Mouse (Mus musculus): ENCODE results near the gene Slc22a17.

Gene Slc22a17

DNA sequence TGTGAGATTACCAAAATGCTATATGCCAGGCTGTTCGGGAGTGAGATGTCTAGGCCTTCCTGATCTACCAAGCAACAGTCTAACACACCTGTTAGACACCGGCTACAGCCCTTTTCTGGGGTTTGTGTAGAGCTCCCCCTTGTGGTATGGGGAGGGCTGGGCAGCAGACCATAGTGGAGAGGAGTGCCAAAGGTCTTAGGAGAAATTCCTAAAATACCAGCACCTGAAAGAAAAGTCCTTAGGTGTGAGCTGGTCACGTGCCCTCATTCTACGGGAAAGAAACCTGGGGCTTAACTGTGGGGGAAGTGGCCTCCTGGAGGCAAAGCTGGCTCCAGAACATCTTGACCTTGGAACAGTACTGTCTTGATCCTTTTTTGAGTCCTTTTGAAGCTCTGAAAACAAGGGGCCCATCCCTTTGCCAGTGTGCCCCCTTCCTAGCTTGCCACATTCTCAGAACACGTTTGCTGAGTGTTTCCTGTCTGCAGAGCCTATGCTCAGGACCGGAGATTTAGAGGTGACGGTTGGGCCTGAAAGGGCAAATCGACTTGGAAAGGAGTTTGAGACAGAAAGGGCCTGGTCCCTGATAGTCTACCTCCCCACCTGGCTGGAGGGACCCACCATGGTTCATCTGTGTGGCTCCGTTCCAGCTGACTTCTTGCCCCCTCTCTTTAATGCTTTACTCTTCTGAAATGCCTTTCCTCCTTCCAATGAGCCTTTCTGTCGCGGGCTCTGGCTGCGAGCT lies 26.7 kb upstream of the Slc22a17 start:
- peak; percentile 49 for DNase-seq (ENCODE audit: low read depth)

DNA sequence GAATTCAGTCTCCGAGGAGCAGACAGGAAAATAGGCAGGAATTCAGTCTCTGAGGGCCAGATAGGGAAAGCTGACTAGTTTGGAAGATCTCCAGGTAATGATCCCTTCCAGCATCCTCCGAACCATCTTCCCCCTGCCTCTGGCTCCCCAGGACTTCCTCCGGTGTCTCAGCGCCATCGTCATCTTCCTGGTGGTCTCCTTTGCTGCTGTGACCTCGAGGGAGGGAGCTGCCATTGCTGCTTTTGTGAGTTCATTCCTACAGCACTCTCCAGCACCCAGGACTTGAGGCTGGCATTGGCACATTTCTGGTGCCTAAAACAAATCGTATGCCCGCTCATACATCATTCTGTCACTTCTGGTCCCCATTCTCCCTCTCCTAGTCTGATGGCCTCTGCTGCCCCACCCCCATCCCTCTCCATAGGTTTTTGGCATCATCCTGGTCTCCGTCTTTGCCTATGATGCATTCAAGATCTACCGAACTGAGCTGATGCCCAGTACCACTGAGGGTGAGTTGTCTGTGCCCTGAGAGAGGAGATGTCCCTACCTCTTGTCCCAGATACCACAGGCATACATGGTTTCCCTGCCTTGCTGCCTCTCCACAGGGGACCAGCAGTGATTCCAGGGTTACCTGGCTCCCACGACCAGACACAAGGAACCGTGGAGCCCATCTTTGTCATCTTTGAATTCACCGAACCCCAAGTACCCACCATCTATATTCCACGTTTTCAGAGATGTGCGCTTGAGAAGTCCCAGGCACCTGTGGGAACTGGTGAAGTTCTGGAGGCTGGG lies 25.7 kb upstream of the Slc22a17 start:
- DNase-seq (ENCODE audit: low read depth), result no peak

DNA sequence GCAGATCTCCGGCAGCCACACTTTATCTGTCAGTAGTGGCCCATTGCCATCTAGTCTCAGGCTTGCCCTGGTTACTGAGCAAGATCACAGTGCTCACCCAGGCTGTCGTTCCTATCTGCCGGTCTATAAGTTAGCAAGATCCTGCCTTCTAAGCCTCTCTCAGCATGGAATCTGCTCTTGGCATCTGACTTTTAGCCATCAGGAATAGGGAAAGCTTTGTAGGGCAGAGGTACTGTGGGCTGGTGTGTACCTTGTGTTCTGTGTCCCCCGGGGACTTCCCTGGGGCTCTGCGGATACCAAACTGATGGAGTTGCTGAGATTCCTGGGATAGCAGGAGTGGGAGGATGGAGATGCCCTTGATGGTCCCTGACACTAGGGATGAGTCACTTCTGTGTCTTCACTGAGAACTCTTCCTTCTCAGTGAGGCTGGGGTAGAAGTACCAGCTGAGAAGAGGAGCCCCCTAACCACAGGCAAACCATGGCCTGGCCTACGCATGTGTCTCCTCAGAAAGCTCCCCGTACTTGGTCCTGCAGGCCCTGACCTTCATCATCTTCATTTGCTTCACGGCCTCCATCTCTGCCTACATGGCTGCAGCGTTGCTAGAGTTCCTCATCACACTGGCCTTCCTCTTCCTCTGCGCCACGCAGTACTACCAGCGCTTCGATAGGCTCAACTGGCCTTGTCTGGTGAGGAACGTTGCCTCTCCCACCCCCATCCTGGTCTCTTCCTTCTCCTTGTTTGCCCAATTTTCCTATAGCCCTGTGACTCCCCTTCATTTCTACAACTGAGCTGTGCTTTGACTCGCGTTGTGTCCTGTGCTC lies 24.6 kb upstream of the Slc22a17 start:
- no peak for DNase-seq (ENCODE audit: low read depth)

DNA sequence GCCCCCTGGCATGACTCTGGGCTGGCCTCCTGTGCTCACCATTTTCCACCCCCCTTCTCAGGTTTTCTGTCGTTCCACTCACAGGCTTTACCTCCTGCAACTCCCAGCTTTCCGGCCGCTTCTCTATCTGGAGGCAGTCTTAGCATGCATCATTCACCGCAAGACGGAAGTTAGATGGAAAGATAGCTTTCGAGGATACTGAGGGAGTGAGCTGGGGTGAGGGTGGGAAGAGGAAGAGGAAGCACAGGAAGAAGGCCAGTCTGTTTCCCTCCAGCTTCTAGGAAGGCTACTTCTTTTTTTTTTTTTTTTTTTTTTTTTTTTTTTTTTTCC lies 23.9 kb upstream of the Slc22a17 start:
- DNase-seq (ENCODE audit: low read depth), result no peak

DNA sequence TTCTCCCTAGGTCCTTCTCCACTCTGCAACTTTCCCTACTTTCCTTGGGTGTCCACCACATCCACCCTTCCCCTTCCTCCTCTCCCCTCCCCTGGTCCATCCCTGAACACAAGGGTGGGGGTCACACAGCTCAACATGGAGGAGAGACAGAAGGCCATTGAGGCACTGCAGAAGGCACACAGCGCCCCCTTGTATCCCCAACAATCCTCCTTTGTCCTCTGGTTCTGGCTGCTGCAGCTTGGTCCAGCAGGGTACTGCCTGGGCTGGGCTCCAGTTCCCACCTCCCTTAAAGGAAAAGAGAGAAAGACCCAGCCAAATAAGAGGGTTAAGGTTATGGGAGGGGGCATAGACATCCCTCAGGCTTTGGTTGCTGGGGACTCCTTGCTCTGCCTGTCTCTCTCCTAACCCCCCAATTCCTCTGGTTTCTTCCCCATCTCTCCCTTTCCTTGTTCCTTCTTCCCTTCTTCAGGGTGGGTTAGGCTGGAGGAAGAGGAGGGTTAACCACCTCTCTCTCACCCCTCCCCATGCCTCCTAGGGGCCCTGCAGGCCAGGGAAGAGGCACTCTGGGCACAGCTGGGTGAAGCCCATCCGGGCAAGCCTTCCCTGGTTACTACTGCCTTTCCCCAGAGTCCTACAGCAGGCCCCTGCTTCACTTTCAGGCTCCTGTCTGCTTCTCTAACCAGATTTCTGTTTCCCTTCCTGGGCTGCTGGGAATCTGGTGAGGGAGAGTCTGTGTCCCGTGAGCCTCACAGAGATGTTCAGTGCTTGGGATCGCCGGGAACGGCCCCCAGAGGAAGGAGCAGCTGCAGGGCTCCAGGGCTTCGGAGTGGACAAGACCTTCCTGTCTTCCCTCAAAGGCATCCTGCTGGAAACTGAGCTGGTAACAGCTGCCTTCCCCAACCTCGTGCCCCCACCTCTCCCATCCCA lies 23.2 kb upstream of the Slc22a17 start, which contains the start of gene Cmtm5:
TSS of gene Cmtm5 (plus strand) at position 358 of the 927 bp plus-strand sequence.
- no peak for DNase-seq (ENCODE audit: low read depth)

DNA sequence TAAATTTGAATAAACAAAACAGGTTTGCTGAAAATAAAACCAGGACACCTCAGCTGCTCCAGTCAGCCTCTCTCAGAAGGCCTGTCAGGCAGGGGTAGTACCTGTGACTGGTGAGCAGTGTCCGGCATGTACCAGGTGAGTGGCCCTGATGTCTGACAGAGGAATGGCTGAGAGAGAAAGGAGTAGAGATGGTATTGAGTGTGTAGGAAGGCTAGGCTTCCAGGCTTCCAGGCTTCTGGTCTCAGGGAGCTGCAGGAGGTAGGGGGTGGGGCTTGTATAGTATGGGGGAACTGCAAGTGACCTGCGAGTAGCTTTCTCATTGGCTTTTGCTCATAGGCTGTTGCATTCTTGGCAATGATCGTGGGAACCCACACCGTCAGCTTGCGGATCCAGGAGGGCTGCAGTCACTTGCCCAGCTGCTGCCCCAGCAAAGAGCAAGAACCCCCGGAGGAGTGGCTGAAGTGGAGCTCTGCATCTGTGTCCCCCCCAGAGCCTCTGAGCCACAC lies 19.8 kb upstream of the Slc22a17 start, which contains the start of gene Il25:
TSS of gene Il25 (plus strand) at position 51 of the 506 bp plus-strand sequence.
- DNase-seq (ENCODE audit: low read depth), result no peak

DNA sequence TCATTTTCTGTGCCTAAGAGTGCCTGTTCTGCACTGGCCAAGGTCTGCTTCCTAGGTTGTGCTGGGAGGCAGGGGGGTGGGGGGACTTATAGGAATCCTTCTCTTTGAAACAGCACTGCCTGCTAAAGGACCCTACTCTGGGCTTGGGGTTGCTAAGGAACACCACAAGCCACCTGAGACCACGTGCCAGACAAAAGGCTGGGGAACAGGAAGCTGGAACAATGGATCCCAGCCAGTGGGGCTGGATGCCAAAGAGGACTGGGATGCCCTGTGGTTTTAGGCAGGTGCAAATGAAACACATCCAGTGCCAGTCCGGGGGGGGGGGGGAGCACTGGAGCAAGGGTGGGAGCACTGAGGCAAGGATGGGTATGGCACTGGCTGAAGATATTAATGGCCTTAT lies 17.5 kb upstream of the Slc22a17 start:
- no peak for DNase-seq (ENCODE audit: low read depth)

DNA sequence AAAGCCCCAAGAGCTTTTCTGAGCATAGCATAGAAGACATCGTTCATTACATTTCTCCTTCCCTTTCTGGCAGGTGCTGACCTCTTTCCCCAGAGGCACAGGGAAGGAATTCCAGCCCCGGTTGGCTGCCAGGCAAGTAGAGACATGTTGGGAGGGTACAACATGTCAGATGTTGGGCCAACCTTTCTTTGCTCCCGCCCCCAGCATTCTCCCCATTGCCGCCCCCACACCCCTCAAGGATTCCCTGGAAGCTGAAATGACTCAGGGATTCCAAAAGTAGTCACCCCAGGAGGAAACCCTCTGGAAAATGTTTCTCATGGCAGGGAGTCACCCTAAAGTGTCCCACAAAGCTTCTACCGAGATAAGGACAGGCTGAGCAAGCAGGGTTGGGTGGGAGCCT lies 16.9 kb upstream of the Slc22a17 start:
- DNase-seq (ENCODE audit: low read depth), result no peak

DNA sequence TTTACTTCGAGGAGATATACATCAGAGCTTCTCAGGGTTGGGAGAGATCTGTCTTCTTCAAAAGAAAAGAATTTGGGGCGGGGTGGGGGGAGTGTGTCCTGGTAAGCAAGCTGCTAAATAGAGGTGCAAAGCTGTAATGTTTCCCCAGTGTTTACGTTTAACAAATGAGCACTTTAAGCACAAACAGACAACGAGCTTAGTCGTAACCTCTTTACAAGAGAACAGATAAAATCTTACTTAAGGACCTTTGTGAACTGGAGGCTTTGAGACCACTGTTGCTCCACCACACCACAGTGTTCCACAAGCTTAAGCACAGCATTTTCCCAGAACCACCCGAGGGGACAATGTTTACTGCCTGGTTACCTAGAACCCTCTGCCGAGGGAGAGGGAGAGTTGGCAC lies 14.4 kb upstream of the Slc22a17 start:
- no peak for DNase-seq (ENCODE audit: low read depth)

DNA sequence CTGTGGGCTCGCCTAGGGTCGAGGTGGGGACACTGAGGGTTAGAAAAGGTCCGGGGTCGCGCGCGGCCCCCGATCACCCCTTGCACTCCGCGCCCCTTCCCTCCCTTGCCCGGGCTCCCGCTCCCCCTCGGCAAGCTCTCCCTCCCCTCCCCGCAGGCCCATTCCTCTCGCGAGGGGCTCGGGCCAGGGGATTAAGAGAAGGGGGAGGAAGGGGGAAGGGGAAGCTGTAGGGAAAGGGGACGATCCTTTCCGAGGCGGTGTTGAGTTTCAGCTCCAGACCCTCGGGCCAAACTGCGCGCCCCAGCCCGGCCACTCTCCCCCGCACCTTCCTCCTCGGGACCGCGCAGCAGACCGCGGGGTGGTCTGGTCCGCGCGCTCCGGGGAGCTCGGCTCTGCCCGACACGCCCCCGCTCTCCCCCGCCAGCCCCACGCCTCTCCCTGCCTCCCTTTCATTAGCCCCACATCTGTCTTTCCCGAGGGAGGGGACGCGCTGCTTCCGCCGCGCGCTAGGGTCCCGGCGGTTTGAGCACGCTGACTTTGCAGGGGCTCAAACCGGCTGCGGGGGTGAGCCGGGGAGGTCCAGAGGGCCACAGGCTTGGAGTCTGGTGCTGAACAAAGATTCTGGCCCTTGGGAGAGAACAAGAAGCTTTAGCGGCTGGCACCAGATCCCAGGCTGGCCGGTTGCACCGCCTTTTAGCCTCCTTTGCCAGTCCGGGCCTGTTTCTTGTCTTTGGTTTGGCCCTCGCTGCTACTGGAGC lies 13.6 kb upstream of the Slc22a17 start:
- DNase-seq (ENCODE audit: low read depth), result no peak

DNA sequence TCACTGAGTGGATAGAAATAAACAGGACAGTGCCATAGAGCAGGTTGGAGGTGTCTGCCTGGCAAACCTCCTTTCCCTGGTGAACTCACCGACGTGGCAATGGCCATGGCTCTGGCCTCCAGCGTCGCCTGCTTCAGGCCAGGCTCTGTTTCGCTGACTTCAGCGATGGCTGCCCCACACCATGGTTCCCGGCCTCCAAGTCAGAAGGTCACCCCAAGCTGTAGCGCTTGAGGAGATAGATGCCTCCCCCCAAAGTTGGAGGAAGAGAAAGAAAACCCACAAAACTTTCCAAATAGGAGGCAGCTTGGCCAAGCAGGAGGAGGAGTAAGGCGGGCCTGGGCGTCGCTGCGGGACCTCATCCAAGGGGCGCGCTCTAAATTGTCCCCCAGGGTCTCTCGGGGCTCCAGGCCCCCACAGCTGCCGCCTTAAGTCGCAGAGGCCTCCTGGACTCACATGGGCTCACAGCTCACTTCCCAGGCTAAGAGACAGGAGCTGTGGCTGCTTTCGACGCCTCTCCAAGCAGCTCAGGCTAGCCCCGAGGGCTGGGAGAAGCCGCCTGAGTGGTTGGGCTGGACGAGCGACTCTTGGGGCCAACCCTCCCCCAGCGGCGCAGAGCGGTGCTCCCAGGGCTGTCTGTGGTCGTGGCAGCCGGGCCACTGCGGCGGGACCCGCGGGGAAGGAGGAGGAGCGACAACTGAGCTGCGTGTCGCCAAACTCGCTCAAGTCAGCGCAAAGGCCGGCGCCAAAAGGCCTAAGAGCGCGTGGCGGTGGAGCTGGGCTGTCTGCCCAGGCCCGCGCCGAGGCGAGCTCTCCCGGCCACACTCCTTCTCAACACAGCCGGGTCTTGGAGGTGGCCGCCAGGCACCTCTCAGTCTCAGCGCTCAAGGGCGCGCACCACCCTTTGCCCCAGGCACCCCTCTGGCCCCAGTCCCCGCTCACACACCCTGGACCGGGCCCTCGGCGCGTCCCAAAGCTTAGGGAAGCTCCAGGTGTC lies 12.7 kb upstream of the Slc22a17 start, which contains the start of gene Efs:
TSS of gene Efs (minus strand) at position 778 of the 994 bp plus-strand sequence.
- no peak for DNase-seq (ENCODE audit: low read depth)

DNA sequence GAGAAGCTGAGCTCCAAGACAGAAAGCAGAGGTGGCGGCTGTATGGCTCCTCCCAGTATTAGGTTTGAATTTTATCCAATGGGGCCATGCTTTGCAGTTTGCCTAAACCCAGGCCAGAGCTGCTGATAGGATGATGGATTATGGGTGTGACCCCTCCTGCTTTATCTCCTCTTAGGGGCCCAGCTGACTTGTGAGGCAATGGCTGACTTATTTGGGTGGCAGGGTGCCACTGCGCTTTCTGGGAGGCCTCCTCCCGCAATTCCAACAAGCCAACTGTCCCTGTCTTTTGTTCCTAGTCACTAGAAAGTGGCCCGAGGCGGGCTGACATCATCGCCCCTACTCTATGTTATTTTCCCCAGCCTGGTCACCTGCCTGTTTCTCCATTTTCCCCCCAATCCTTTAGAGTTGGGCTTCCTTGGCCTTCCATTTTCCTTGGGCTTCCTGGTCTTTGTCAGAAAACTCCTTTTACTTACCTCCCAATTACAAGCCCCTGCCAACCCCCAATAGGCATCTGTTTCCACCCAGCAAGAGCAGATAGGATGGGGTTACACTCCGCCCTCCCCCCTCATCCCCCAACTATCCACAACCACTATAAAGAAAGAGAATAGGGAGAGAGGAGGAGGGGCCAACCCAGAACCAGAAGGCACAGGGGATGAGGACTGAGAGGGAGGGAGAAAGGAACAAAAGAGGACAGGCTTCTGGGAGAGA lies 11.9 kb upstream of the Slc22a17 start:
- DNase-seq (ENCODE audit: low read depth), result no peak

DNA sequence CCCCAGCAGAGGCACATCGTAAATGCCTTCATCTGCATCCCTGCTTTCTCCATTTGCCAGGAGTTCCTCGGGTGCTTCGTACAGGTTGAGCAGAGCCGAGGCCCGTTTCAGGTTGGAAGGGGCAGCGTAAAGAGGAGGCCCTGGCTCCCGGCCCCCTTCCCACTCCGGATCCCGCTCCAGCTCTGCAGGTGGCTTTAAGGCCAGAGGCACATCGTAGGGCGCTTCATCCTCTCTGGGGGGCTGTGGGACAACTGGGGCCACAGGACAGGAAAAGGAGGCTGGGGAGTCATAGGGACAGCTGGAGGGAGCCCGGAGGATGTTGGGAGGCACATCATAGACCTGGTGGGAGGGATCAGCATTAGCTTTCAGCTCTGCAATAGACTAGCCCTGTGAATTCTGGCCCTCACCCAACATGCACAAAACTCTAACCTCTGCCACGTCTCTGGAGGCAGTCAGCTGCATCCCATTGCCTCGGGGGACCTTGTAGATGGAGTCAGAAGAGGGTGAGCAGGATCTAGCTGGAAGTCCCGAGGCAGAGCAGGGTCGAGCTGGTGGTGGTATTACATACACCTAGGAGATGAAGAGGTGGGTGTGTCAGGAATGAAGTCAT lies 7.2 kb upstream of the Slc22a17 start:
- no peak for DNase-seq (ENCODE audit: low read depth)

DNA sequence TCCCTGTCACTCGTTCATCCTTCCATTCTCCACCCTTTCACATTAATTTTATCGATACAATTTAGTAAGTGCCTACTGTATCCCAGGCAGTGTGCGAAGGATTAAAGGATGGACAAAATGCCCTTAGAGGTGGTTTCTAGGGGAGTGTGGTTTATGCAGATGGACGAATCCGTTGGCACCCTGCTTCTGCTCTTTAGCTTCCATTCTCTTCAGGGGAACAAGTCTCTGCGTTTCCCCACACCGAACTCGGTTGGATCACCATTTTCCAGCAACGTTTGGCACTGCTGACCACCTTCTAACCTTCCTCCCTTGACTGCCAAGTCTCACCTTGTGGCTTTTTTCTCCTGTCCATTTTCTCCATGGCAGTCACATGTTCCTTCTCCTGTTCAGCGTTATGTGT lies 411 bp upstream of the Slc22a17 start:
- DNase-seq (ENCODE audit: low read depth), result no peak

DNA sequence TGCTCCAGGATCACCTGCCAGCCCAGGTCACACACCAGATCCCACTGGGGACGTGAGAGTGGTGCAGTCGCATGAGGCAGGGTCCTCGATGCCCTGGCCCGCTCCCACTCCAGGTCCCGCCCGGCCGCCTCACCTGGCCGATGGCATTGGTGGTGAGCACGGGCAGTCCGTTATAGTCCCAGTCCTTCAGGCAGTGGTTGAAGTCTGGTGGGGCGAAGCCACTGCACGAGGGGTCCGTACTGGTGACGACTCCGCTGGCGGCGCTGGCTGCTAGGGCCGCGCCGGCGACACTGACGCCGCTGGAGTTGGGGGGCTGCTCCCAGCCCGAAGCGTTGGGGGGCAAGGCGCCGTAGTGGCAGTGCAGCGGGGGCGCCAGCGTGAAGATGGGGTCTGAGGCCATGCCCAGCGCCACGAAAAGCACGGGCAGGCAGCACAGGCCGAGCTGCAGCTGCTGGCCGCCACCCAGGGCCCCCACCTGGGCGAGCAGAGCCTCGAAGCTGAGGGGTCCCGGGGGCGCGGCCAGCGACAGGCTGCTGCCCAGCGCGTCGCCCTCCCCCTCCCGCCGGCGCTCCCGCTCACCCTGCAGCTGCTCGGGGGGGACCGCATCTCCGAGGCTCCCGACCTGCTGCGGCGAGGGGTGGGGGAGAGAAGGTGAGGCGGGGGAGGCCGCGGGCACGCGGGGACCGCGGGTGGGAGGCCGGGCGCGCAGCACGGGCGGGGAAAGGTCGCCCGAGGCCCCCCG lies 652 bp downstream of the Slc22a17 start:
- DNase-seq (ENCODE audit: low read depth), result no peak

DNA sequence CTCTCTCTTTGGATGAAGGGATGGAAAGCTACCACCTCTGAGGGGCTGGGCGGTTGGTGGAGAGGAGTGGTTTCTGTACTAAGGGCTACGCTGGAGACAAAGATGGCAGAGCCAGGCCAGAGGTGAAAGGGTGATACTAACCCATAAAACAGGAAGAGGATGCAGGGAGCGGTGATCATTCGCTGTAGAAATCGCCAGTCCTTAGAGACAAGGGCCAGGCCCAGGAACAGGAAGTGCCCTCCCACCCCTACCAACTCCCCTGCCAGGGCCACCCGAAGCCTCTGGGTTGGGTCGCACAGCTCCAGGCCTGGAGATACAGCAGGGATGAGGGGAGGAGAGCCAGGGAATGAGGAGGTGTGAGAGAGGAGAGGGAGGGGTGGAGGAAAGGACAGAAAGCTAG lies 4.2 kb downstream of the Slc22a17 start:
- DNase-seq (ENCODE audit: low read depth), result no peak

DNA sequence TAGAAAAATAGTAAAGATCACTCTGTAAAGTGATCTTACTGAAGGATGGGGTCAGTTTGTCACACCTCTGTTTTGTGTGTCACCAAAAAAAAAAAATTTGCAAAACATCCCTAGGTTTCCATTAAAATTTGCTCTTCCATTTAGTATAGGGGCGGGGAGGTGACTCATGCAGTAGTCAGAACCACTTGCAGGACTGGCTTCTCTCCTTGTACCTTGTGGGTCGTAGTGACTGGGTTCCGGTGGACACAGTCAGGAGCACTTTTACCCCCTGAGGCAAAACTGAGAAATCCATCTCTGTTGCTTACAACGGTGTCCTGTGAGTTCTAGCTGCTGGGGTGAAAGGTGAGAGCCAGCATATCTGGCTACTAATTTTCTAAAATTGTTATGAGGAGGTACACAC lies 9.3 kb downstream of the Slc22a17 start:
- no peak for DNase-seq (ENCODE audit: low read depth)
